Mouse (Mus musculus) ovary, adult 10 weeks (tissue): ENCODE data around the gene Ang6. TPM values are rescaled to one million over a fixed set of nuclear protein-coding genes. Genes with fewer than 3 reads are reported as not detected.

Experiments
- polyA plus RNA-seq: library from polyadenylated mRNA; stranded (reverse); fragments of 350-450 nt; fragmentation: Illumina TruSeq; extraction: RNeasy Lipid Tissue Mini Kit (QIAGEN cat#74804); gene quantifications from one replicate; pipeline ENCODE4 v1.2.3, GENCODE M21; 2014

The Ang6 gene
- polyA plus RNA-seq: not detected

DNA sequence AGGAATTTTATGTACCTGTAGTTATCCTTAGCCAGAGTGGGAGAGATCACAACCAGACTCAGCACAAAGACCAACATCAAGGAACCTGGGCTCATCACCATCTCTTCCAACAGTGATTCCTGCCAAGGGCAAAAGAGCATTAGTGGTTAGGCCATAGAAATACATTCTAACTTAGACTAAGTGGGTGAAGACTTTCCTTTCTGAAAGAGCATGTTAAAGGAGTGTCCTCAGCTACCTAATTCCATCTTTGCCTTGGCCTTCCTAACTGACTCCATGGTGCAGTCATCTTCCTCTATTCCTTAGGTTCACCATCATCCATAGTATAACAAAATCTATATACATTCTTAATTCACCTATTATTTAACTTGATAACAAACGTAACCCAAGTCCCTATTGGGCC, at the start of gene Ang6:
TSS of gene Ang6 (minus strand) at position 101 of the 400 bp plus-strand sequence.

DNA sequence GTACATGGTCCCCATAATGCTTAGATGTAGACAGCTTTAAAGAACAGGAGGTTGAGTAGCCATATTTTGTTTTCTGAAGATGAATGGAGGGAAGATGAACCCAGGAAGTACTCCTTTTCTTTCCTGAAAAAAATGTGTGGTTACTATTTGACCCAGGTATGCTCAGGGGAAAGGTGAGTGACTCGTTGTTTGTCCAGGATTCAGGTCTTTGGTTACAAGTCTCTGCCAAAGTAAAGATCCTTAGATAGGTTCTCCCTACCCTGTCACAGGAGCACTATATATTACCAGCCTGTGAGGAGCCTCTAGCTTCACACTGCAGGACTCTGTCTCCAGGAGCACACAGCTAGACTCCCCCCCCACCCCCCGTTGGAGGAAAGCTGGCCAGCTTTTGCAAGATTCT, 45.3 kb downstream of the Ang6 start, which contains the start of gene Ang5:
TSS of gene Ang5 (plus strand) at position 301 of the 400 bp plus-strand sequence.

Other genes with a start within 250 kb of the Ang6 start
- not detected for gene Gm8180, start 217.5 kb downstream of the Ang6 start, polyA plus RNA-seq
- gene Ear1, start 126.8 kb downstream of the Ang6 start, polyA plus RNA-seq: not detected
- not detected for gene Ear10, start 78.7 kb downstream of the Ang6 start, polyA plus RNA-seq
- gene Gm8113, start 76.9 kb downstream of the Ang6 start, polyA plus RNA-seq: 8.0 TPM
- not detected for gene Ang5, start 45.2 kb downstream of the Ang6 start, polyA plus RNA-seq
- 25.5 TPM for gene Ear2, start 100.4 kb upstream of the Ang6 start, polyA plus RNA-seq
- not detected for gene Gm3327, start 121.6 kb upstream of the Ang6 start, polyA plus RNA-seq
- gene Gm8212, start 195.4 kb upstream of the Ang6 start, polyA plus RNA-seq: not detected
- not detected for gene 4930503E14Rik, start 211.0 kb upstream of the Ang6 start, polyA plus RNA-seq